Mouse (Mus musculus) limb, embryonic 14.5 days (tissue): ENCODE data around the gene Sesn1. TPM values are rescaled to one million over a fixed set of nuclear protein-coding genes. Genes with fewer than 3 reads are reported as not detected.
"Not testable (repeated sequence)": the region's sequence is repeated elsewhere in the genome, so short reads cannot be mapped to it uniquely, and the experiment has no call there.

ENCODE experiments used
- ATAC-seq: fragments of 200-750 bp; cut with Nextera tagmentation; 2 replicates; pipeline ENCODE4 v1.8.0; 2017; ENCODE audit warnings: low read depth, moderate number of reproducible peaks, moderate TSS enrichment; ENCODE audit not compliant: low FRiP score
- DNase-seq: peaks from one replicate; pipeline ENCODE4 v3.0.0-alpha.2; 2015; ENCODE audit warnings: low spot score
- H3K27ac ChIP-seq: fragments of 300-500 bp; sonication (generic); replicated peaks from 2 replicates; pipeline ENCODE4 v1.5.1; 2014; ENCODE audit warnings: low read depth, mild to moderate bottlenecking, low read length, moderate library complexity, mixed read lengths
- H3K27me3 ChIP-seq: fragments of 300-500 bp; sonication (generic); 2 replicates; pipeline ENCODE4 v1.6.1; 2014; ENCODE audit warnings: low read length, mixed read lengths; ENCODE audit not compliant: control insufficient read depth, insufficient read depth
- H3K36me3 ChIP-seq: fragments of 300-500 bp; sonication (generic); 2 replicates; pipeline ENCODE4 v1.6.1; 2014; ENCODE audit warnings: mild to moderate bottlenecking, low read length, moderate library complexity, mixed read lengths; ENCODE audit not compliant: control insufficient read depth, insufficient read depth
- H3K4me1 ChIP-seq: fragments of 300-500 bp; sonication (generic); 2 replicates; pipeline ENCODE4 v1.6.1; 2014; ENCODE audit warnings: antibody characterized with exemption, low read length, mixed read lengths; ENCODE audit not compliant: control insufficient read depth, insufficient read depth
- H3K4me2 ChIP-seq: fragments of 300-500 bp; sonication (generic); replicated peaks from 2 replicates; pipeline ENCODE4 v1.6.1; 2014; ENCODE audit warnings: low read depth, mild to moderate bottlenecking, low read length, moderate library complexity; ENCODE audit not compliant: severe bottlenecking
- H3K4me3 ChIP-seq: fragments of 300-500 bp; sonication (generic); replicated peaks from 2 replicates; pipeline ENCODE4 v1.5.1; 2014; ENCODE audit warnings: low read length
- H3K9ac ChIP-seq: fragments of 300-500 bp; sonication (generic); 2 replicates; pipeline ENCODE4 v1.6.1; 2014; ENCODE audit warnings: mild to moderate bottlenecking, low read depth, low read length, moderate library complexity; ENCODE audit not compliant: severe bottlenecking
- H3K9me3 ChIP-seq: fragments of 300-500 bp; sonication (generic); 2 replicates; pipeline ENCODE4 v1.6.1; 2016; ENCODE audit warnings: low read length; ENCODE audit not compliant: control insufficient read depth
- POLR2A ChIP-seq: fragments of 200-500 bp; IDR thresholded peaks from 2 replicates; pipeline ENCODE4 v1.8.0; 2012; ENCODE audit warnings: inconsistent platforms, mild to moderate bottlenecking, moderate library complexity, borderline replicate concordance; ENCODE audit not compliant: insufficient read depth, insufficient read length; ENCODE audit errors: extremely low read depth
- WGBS: fragments of 180-500 bp; shearing (Covaris S2); extraction: QIAGEN DNeasy Blood & Tissue Kit; methylation state at CpG from one replicate; pipeline ENCODE4 v1.1.7; 2014; 5-methylcytosine and 5-hydroxymethylcytosine counted together
- polyA plus RNA-seq, 2 experiments: library from polyadenylated mRNA; depleted of rRNA in 1 of 2; stranded (reverse) in 1 of 2; unstranded in 1 of 2; fragments of >200 nt; fragmentation: Nextera tagmentation in 1 of 2; extraction: Ambion mirVana in 1 of 2; gene quantifications; 2 replicates each; pipeline versions ENCODE4 v1.2.1 to v1.2.3; 2012 to 2014

Gene Sesn1
- polyA plus RNA-seq, 2 experiments = 37.0 to 42.9 TPM

GRCm38 (mm10) chr10:41816516-41816915 lies 6.8 kb downstream of the Sesn1 start:
- Histone ChIP-seq H3K4me1 (peaks cover 19% of the 10 kb centered on the region), H3K36me3 (no peaks in the 10 kb centered on the region), H3K27ac (no peak overlapping the region), H3K4me2 (no peak overlapping the region), H3K9ac (no peak overlapping the region), H3K9me3 (no peaks in the 10 kb centered on the region), H3K4me3 (no peak overlapping the region), H3K27me3 (no peaks in the 10 kb centered on the region)
- ATAC-seq (no peak), DNase-seq (no peak)
- 80% methylated on average over 5 of the region's 5 CpGs for WGBS
- TF ChIP-seq POLR2A = no peak

GRCm38 (mm10) chr10:41818036-41818732 lies 8.4 kb downstream of the Sesn1 start:
- 86% methylated on average over 8 of the region's 8 CpGs for WGBS
- H3K4me3 ChIP-seq = no peak overlapping the region
- no peaks in the 10 kb centered on the region for H3K27me3 ChIP-seq
- H3K36me3 ChIP-seq = no peaks in the 10 kb centered on the region
- no peak for TF ChIP-seq POLR2A
- ATAC-seq (no peak), DNase-seq (no peak)
- no peak overlapping the region for H3K9ac ChIP-seq
- H3K4me1 ChIP-seq = peaks cover 4% of the 10 kb centered on the region
- H3K9me3 ChIP-seq = no peaks in the 10 kb centered on the region
- no peak overlapping the region for H3K4me2 ChIP-seq
- H3K27ac ChIP-seq = no peak overlapping the region

- not testable (repeated sequence) for H3K27ac ChIP-seq, H3K9me3 ChIP-seq, H3K36me3 ChIP-seq, H3K4me1 ChIP-seq, H3K27me3 ChIP-seq, H3K9ac ChIP-seq, H3K4me3 ChIP-seq, ATAC-seq, DNase-seq, H3K4me2 ChIP-seq
- 89% methylated on average over 6 of the region's 6 CpGs for WGBS
These were observed 9.0 kb downstream of the Sesn1 start for GRCm38 (mm10) chr10:41818733-41819070.

GRCm38 (mm10) chr10:41819307-41819706 lies 9.6 kb downstream of the Sesn1 start:
- TF ChIP-seq POLR2A = no peak
- no peak for ATAC-seq

GRCm38 (mm10) chr10:41820401-41820800 lies 10.7 kb downstream of the Sesn1 start:
- no peak for ATAC-seq
- WGBS = 93% methylated on average over 5 of the region's 5 CpGs

More at GRCm38 (mm10) chr10:41819307-41819706, 9.6 kb downstream of the Sesn1 start:
- no peak for DNase-seq
- no peaks in the 10 kb centered on the region for H3K27me3 ChIP-seq
- H3K4me3 ChIP-seq = no peak overlapping the region
- WGBS = 76% methylated on average over 3 of the region's 3 CpGs
- no peaks in the 10 kb centered on the region for H3K36me3 ChIP-seq
- no peaks in the 10 kb centered on the region for H3K9me3 ChIP-seq
- H3K4me2 ChIP-seq = no peak overlapping the region
- H3K27ac ChIP-seq = no peak overlapping the region
- no peak overlapping the region for H3K9ac ChIP-seq
- no peaks in the 10 kb centered on the region for H3K4me1 ChIP-seq

GRCm38 (mm10) chr10:41821171-41821570 lies 11.4 kb downstream of the Sesn1 start:
- Histone ChIP-seq H3K27ac (no peak overlapping the region), H3K4me1 (no peaks in the 10 kb centered on the region), H3K9ac (no peak overlapping the region), H3K36me3 (no peaks in the 10 kb centered on the region), H3K4me3 (no peak overlapping the region), H3K4me2 (no peak overlapping the region), H3K27me3 (no peaks in the 10 kb centered on the region), H3K9me3 (no peaks in the 10 kb centered on the region)
- TF ChIP-seq POLR2A = no peak
- DNase-seq = no peak
- WGBS = 89% methylated on average over 6 of the region's 6 CpGs
- ATAC-seq = no peak

More at GRCm38 (mm10) chr10:41820401-41820800, 10.7 kb downstream of the Sesn1 start:
- H3K9me3 ChIP-seq = no peaks in the 10 kb centered on the region
- H3K36me3 ChIP-seq = no peaks in the 10 kb centered on the region
- no peak overlapping the region for H3K4me2 ChIP-seq
- no peak overlapping the region for H3K9ac ChIP-seq
- H3K4me3 ChIP-seq = no peak overlapping the region
- no peak for TF ChIP-seq POLR2A
- no peak overlapping the region for H3K27ac ChIP-seq
- no peak for DNase-seq
- H3K4me1 ChIP-seq = no peaks in the 10 kb centered on the region
- no peaks in the 10 kb centered on the region for H3K27me3 ChIP-seq
